Mouse (Mus musculus): Measurements from ENCODE around the gene Alas2. TPM values are rescaled to one million over a fixed set of nuclear protein-coding genes. Genes with fewer than 3 reads are reported as not detected.

The Alas2 gene
- total RNA-seq, 2 experiments from 2014 or later, result 144 to 293 TPM

GRCm38 (mm10) chrX:150595016-150595760 is 48.0 kb downstream of the Alas2 start:
- DNase-seq (ENCODE audit: low spot score), result no peak
- intact Hi-C loops (cut with DNase I), result no loop called here

DNA sequence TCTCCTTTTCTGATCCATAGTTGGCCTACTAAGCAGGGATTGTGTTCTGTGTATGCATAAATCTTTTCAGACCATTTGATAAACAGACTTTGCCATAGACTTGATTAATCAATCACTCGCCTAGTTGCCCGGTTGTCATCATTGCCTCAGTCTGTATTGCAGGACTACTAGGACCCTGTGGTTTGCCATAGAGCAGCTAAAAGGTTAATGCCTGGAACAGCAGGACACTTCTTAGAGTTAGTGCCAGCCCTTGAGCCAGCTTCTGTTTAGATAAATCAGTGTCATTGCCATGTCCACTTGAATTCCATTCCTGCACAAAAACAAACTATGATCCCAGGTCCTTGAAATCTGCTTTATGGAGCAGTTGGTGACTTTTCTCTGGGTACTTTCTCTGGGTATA is 51.7 kb downstream of the Alas2 start:
- no peak for DNase-seq (ENCODE audit: low spot score)
- intact Hi-C loops (cut with DNase I), result no loop called here

Small RNAs within 50 kb of the gene (microRNA-seq; reads per million reads assigned to microRNA genes)
- not detected for gene Mir3620

Other genes starting within 250 kb of the Alas2 start
- 1 to 10 TPM; 4.2 to 6.2 TPM for gene Tmem29, start 88.2 kb upstream of the Alas2 start, total RNA-seq (2021)
- gene Pfkfb1, start 40.9 kb downstream of the Alas2 start, total RNA-seq (2021), result 1 to 10 TPM; 3.9 to 5.6 TPM
- 1 to 10 TPM; 4.7 to 6.5 TPM for gene Apex2, start 42.5 kb downstream of the Alas2 start, total RNA-seq (2021)
- gene Tro, start 110.2 kb downstream of the Alas2 start, total RNA-seq (2021), result under 1 TPM; 0.81 to 0.95 TPM